Mouse (Mus musculus) olfactory bulb, adult 2 months (tissue): ENCODE data around the gene Olfr630. TPM values are rescaled to one million over a fixed set of nuclear protein-coding genes. Genes with fewer than 3 reads are reported as not detected.
"Not testable (repeated sequence)": the region's sequence is repeated elsewhere in the genome, so short reads cannot be mapped to it uniquely, and the experiment has no call there.

Source experiments
- H3K27ac ChIP-seq: fragments of 200-500 bp; 2 replicates; pipeline ENCODE4 v1.5.1; 2012; ENCODE audit warnings: low read depth, low read length; ENCODE audit not compliant: insufficient read depth
- H3K4me1 ChIP-seq: fragments of 200-500 bp; 2 replicates; pipeline ENCODE4 v1.6.1; 2012; ENCODE audit warnings: low read length; ENCODE audit not compliant: control insufficient read depth, insufficient read depth
- H3K4me3 ChIP-seq: fragments of 200-500 bp; 2 replicates; pipeline ENCODE4 v1.5.1; 2012; ENCODE audit warnings: mild to moderate bottlenecking, low read depth, low read length, moderate library complexity; ENCODE audit not compliant: insufficient read depth
- CTCF ChIP-seq: fragments of 200-500 bp; IDR thresholded peaks from 2 replicates; pipeline ENCODE4 v1.5.1; 2012; ENCODE audit warnings: low read depth, mild to moderate bottlenecking, low read length, moderate library complexity; ENCODE audit not compliant: insufficient read depth
- POLR2A ChIP-seq: fragments of 200-500 bp; IDR thresholded peaks from 2 replicates; pipeline ENCODE4 v1.6.1; 2012; ENCODE audit warnings: mild to moderate bottlenecking, low read depth, low read length, moderate library complexity; ENCODE audit not compliant: insufficient read depth
- WGBS: fragments of 180-500 bp; shearing (Covaris S2); methylation state at CpG from one replicate; pipeline ENCODE4 v1.1.7; 2018; 5-methylcytosine and 5-hydroxymethylcytosine counted together
- polyA plus RNA-seq: library from polyadenylated mRNA; stranded (reverse); fragments of >200 nt; gene quantifications from 2 replicates; pipeline ENCODE4 v1.2.4, GENCODE M21; 2012; ENCODE audit warnings: low replicate concordance; ENCODE audit not compliant: missing spikeins, insufficient read depth, insufficient read length

Gene Olfr630
- polyA plus RNA-seq, 1 experiment, result not detected

DNA sequence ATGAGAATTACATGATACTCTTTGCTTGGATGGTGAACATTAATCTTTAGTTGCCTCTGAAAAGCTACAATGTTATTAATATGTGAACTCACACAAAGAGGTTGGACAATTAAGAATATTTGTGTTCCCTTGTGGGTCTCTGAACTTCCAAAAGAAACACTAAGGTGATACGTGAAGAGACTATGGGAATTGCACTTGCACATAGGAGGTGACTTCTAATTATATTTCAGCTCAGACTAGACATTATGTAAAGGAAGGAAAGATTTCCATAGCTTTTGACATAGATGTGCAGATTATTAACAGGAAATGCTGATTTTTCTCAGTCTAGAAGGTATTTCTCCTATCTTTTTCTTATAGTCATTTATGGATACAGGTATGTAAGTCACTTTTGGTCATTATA, 27.1 kb downstream of the Olfr630 start, which contains the start of gene Olfr628:
Olfr628 (plus strand) TSS at position 301 of the 400 bp plus-strand sequence.
- H3K27ac ChIP-seq, result no peak within 1 kb of the TSS
- no peaks in the 10 kb centered on the region for H3K4me1 ChIP-seq
- WGBS, result 85% methylated on average over 1 of the region's 1 CpGs
- H3K4me3 ChIP-seq, result no peak within 1 kb of the TSS
- no peak for TF ChIP-seq POLR2A
- no peak for TF ChIP-seq CTCF

DNA sequence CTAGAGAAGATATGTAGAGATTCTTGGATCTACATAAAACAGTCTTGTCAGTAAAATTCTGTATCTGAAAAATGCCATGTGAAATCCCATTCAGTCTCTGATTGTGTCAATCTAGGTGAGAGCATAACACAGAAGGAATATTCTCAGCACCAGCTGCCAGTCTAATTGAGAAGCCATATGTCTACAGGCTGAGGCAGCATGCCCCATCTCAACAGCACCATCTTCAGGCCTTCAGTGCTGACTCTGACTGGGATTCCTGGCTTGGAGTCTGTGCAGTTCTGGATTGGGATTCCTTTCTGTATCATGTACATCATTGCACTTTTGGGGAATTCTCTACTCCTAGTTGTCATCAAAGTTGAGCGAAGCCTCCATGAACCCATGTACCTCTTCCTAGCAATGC, 40.7 kb downstream of the Olfr630 start:
- H3K4me1 ChIP-seq, H3K27ac ChIP-seq, H3K4me3 ChIP-seq: not testable (repeated sequence)
- 96% methylated on average over 1 of the region's 1 CpGs for WGBS

DNA sequence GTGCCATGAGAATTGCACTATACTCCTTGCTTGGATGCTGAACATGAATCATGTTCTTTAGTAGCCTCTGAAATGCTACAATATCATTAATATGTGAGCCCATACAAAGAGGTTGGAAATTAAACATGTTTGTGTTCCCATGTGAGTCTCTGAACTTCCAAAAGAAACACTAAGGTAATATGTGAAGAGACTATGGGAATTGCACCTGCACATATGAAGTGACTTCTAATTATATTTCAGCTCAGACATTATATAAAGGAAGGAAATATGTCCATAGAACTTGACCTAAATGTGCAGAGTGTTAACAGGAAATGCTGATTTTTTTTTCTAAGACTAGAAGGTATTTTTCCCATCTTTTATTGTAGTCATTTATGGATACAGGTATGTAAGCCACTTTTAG, 42.8 kb downstream of the Olfr630 start, which contains the start of gene Olfr243:
Olfr243 (plus strand) TSS at position 301 of the 400 bp plus-strand sequence.
- no peaks in the 10 kb centered on the region for H3K4me1 ChIP-seq
- TF ChIP-seq CTCF (no peak), POLR2A (no peak)
- no peak within 1 kb of the TSS for H3K4me3 ChIP-seq
- no peak within 1 kb of the TSS for H3K27ac ChIP-seq

DNA sequence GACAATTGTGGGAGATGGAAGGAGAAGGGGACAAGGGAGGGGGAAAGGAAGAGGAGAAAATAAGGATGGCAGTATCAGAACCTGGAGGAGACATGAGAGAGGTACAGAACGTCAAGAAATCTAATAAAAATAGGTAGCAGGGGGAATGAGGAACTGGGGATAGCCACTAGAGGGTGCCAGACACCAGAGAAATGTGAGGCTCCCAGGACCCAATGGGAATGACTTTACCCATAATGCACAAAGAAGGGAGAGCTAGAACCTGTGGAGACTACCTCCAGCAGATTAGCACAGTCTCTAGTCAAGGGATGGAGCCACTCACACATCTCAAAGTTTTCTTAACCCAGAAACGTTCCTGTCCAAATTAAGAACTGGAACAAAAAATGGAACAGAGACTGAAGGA, 45.1 kb downstream of the Olfr630 start:
- Histone ChIP-seq H3K4me3 (no peak overlapping the region), H3K4me1 (no peaks in the 10 kb centered on the region), H3K27ac (no peak overlapping the region)
- WGBS, result 37% methylated on average over 2 of the region's 2 CpGs
- TF ChIP-seq CTCF (no peak), POLR2A (no peak)

Other genes with a start within 250 kb of the Olfr630 start
- not detected in 2 replicates for gene Olfr610, start 245.2 kb downstream of the Olfr630 start, polyA plus RNA-seq
- gene Olfr611, start 236.5 kb downstream of the Olfr630 start, polyA plus RNA-seq, result not detected in 2 replicates
- gene Olfr612, start 214.6 kb downstream of the Olfr630 start, polyA plus RNA-seq, result not detected in 2 replicates
- gene Olfr613, start 209.3 kb downstream of the Olfr630 start, polyA plus RNA-seq, result not detected in 2 replicates
- gene Olfr615, start 201.3 kb downstream of the Olfr630 start, polyA plus RNA-seq, result not detected in 2 replicates
- gene Olfr616, start 188.2 kb downstream of the Olfr630 start, polyA plus RNA-seq, result not detected in 2 replicates
- not detected in 2 replicates for gene Olfr617, start 184.3 kb downstream of the Olfr630 start, polyA plus RNA-seq
- not detected in 2 replicates for gene Olfr618, start 167.2 kb downstream of the Olfr630 start, polyA plus RNA-seq
- not detected in 2 replicates for gene Olfr619, start 156.8 kb downstream of the Olfr630 start, polyA plus RNA-seq
- gene Olfr620, start 144.8 kb downstream of the Olfr630 start, polyA plus RNA-seq, result not detected in 2 replicates
- not detected in 2 replicates for gene Olfr622, start 114.6 kb downstream of the Olfr630 start, polyA plus RNA-seq
- gene Olfr623, start 93.6 kb downstream of the Olfr630 start, polyA plus RNA-seq, result not detected in 2 replicates
- not detected in 2 replicates for gene Olfr624, start 86.1 kb downstream of the Olfr630 start, polyA plus RNA-seq
- gene Olfr625-ps1, start 74.6 kb downstream of the Olfr630 start, polyA plus RNA-seq, result not detected in 2 replicates
- not detected in 2 replicates for gene Olfr243, start 42.7 kb downstream of the Olfr630 start, polyA plus RNA-seq
- not detected in 2 replicates for gene Olfr628, start 27.0 kb downstream of the Olfr630 start, polyA plus RNA-seq
- gene Olfr629, start 12.4 kb downstream of the Olfr630 start, polyA plus RNA-seq, result not detected in 2 replicates
- gene Olfr69, start 14.3 kb upstream of the Olfr630 start, polyA plus RNA-seq, result not detected in 2 replicates
- gene Olfr68, start 22.4 kb upstream of the Olfr630 start, polyA plus RNA-seq, result not detected in 2 replicates
- not detected in 2 replicates for gene Olfr67, start 34.5 kb upstream of the Olfr630 start, polyA plus RNA-seq
- not detected in 2 replicates for gene Hbb-bt, start 56.7 kb upstream of the Olfr630 start, polyA plus RNA-seq
- gene Hbb-bs, start 70.8 kb upstream of the Olfr630 start, polyA plus RNA-seq, result not detected in 2 replicates
- not detected in 2 replicates for gene Hbb-bh2, start 83.2 kb upstream of the Olfr630 start, polyA plus RNA-seq
- gene Hbb-bh1, start 85.8 kb upstream of the Olfr630 start, polyA plus RNA-seq, result not detected in 2 replicates
- gene Hbb-y, start 95.9 kb upstream of the Olfr630 start, polyA plus RNA-seq, result not detected in 2 replicates
- gene Olfr66, start 128.9 kb upstream of the Olfr630 start, polyA plus RNA-seq, result not detected in 2 replicates
- not detected in 2 replicates for gene Olfr64, start 137.2 kb upstream of the Olfr630 start, polyA plus RNA-seq
- not detected in 2 replicates for gene Olfr65, start 146.2 kb upstream of the Olfr630 start, polyA plus RNA-seq
- not detected in 2 replicates for gene Olfr631, start 171.5 kb upstream of the Olfr630 start, polyA plus RNA-seq
- not detected in 2 replicates for gene Olfr632, start 177.0 kb upstream of the Olfr630 start, polyA plus RNA-seq
- not detected in 2 replicates for gene Olfr633, start 187.1 kb upstream of the Olfr630 start, polyA plus RNA-seq
- gene Olfr635, start 213.8 kb upstream of the Olfr630 start, polyA plus RNA-seq, result not detected in 2 replicates
- gene Olfr638, start 241.4 kb upstream of the Olfr630 start, polyA plus RNA-seq, result not detected in 2 replicates